Mouse (Mus musculus): ENCODE measurements around the gene Vezf1.

GRCm38 (mm10) chr11:88105494-88106291, 37.6 kb downstream of the Vezf1 start:
- TF ChIP-seq TAL1 (IDR thresholded peaks at IDR 0.05; ENCODE audit: low read length) (no peak), GATA1 (IDR thresholded peaks at IDR 0.05; ENCODE audit: low read length) (no peak)
